8 mouse cellular contexts compared by ENCODE assay signal in the genomic region with DNA sequence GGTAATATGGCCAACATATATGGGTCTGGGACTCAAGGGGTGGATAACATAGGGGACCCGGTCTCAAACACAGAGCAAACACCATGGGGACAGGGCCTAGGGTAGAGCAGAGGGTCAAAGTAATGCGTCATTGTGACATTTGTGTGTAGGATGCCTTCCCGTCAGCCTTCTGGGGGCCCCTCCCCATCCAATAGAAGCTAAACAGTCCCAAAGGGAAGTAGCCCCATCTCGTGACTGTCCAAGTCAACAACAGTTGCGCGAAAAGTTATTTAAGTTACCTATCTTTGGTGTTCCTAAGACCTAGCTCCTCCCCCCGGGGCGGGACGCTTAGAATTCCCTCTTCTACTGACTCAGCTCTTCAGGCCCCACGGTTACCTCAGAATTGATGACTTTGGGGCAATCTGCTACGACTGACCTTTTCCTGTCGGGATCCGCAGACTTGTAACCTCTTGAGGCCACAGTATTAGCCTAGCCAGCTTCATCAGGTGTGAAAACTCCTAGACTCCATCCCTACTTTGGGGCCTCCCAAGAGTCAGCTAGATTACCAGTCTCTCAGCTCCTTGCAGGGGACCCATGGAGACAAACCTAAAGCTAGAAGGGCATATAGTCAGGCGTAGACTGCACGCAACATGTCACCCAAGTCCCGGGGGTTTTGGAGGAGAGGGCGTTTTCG. TPM values are rescaled to one million over a fixed set of nuclear protein-coding genes. Genes with fewer than 3 reads are reported as not detected.
DNase-seq lines count a peak whose midpoint lies in the region; ATAC-seq and TF ChIP-seq lines count a peak whose summit lies in the region.

No protein-coding gene starts in this region.

- peaks cover 12% of the 10 kb centered on the region for H3K4me1 ChIP-seq in testis, adult 2 months (ENCODE audit: control insufficient read depth, insufficient read depth, low read length)
- peaks cover 12% of the 10 kb centered on the region for H3K4me1 ChIP-seq in embryonic facial prominence, embryonic 13.5 days
- peaks cover 7% of the 10 kb centered on the region; the same call in 1 of the 2 replicates for H3K4me1 ChIP-seq in intestine, postnatal 0 days (replicated peaks; ENCODE audit: control insufficient read depth, insufficient read depth, low read length)
- peaks cover 10% of the 10 kb centered on the region for H3K4me1 ChIP-seq in lung, embryonic 15.5 days
- peaks cover 4% of the 10 kb centered on the region; the same call in 1 of the 2 replicates for H3K4me1 ChIP-seq in stomach, embryonic 14.5 days (ENCODE audit: control insufficient read depth, insufficient read depth, low read length)

- no peaks in the 10 kb centered on the region for H3K36me3 ChIP-seq in testis, adult 2 months (ENCODE audit: control insufficient read depth, insufficient read depth, low read length)
- H3K36me3 ChIP-seq in embryonic facial prominence, embryonic 13.5 days = no peaks in the 10 kb centered on the region
- H3K36me3 ChIP-seq in intestine, postnatal 0 days (ENCODE audit: control insufficient read depth, insufficient read depth) = no peaks in the 10 kb centered on the region
- H3K36me3 ChIP-seq in lung, embryonic 15.5 days = no peaks in the 10 kb centered on the region
- H3K36me3 ChIP-seq in stomach, embryonic 14.5 days (ENCODE audit: control insufficient read depth, insufficient read depth, low read length) = no peaks in the 10 kb centered on the region

- no peak for TF ChIP-seq POLR2A in testis, adult 2 months (IDR thresholded peaks at IDR 0.05; ENCODE audit: control insufficient read depth, low read depth, low read length)

- H3K4me3 ChIP-seq in testis, adult 2 months (ENCODE audit: control insufficient read depth, low read depth, low read length) = peak overlapping the region; percentile 49
- peak overlapping the region; percentile 45 for H3K4me3 ChIP-seq in embryonic facial prominence, embryonic 13.5 days
- H3K4me3 ChIP-seq in intestine, postnatal 0 days (ENCODE audit: low read depth, low read length) = peak overlapping the region; percentile 31
- peak overlapping the region; percentile 40 for H3K4me3 ChIP-seq in lung, embryonic 15.5 days
- peak overlapping the region; percentile 31 for H3K4me3 ChIP-seq in stomach, embryonic 14.5 days (ENCODE audit: low read depth, low read length)

- DNase-seq in testis, postnatal 10 days (ENCODE audit: low spot score) = no peak
- no peak for DNase-seq in frontal cortex, postnatal 25 days (ENCODE audit: low spot score in 2 of 2)
- DNase-seq in layer of hippocampus, adult 9-10 months (ENCODE audit: low spot score) = no peak

- H3K9me3 ChIP-seq in embryonic facial prominence, embryonic 13.5 days = no peaks in the 10 kb centered on the region
- no peaks in the 10 kb centered on the region for H3K9me3 ChIP-seq in intestine, postnatal 0 days (ENCODE audit: control insufficient read depth)
- H3K9me3 ChIP-seq in lung, embryonic 15.5 days = no peaks in the 10 kb centered on the region
- no peaks in the 10 kb centered on the region; the same call in 1 of the 2 replicates for H3K9me3 ChIP-seq in stomach, embryonic 14.5 days (ENCODE audit: control insufficient read depth, low read depth, low read length)

- H3K27ac ChIP-seq in testis, adult 2 months (ENCODE audit: control insufficient read depth, insufficient read depth, low read depth, low read length) = no peak overlapping the region
- no peak overlapping the region for H3K27ac ChIP-seq in embryonic facial prominence, embryonic 13.5 days
- peak overlapping the region; percentile 30 for H3K27ac ChIP-seq in intestine, postnatal 0 days (ENCODE audit: low read depth, low read length)
- no peak overlapping the region for H3K27ac ChIP-seq in lung, embryonic 15.5 days
- no peak overlapping the region for H3K27ac ChIP-seq in stomach, embryonic 14.5 days (ENCODE audit: low read length)

- ATAC-seq in embryonic facial prominence, embryonic 13.5 days (ENCODE audit: insufficient number of reproducible peaks, insufficient read depth, low FRiP score, low TSS enrichment, low read depth) = peak; percentile 44; the same call in 1 of the 2 replicates
- peak; percentile 72 for ATAC-seq in intestine, postnatal 0 days
- ATAC-seq in lung, embryonic 15.5 days (ENCODE audit: borderline replicate concordance, extremely low read depth, low FRiP score, low TSS enrichment) = peak; percentile 31; the same call in 1 of the 2 replicates
- peak; percentile 65; the same call in 1 of the 2 replicates for ATAC-seq in stomach, embryonic 14.5 days (ENCODE audit: insufficient number of reproducible peaks, insufficient read depth, low FRiP score, low read depth)

- TF ChIP-seq CTCF in testis, adult 2 months (IDR thresholded peaks at IDR 0.05; ENCODE audit: control insufficient read depth, insufficient read depth, insufficient replicate concordance, low read depth, low read length) = no peak
- TF ChIP-seq CTCF in intestine, postnatal 0 days (IDR thresholded peaks at IDR 0.05; ENCODE audit: low read depth) = peak; percentile 66

- H3K9ac ChIP-seq in embryonic facial prominence, embryonic 13.5 days = peak overlapping the region; percentile 69
- H3K9ac ChIP-seq in intestine, postnatal 0 days (ENCODE audit: low read depth, low read length) = peak overlapping the region; percentile 40
- H3K9ac ChIP-seq in lung, embryonic 15.5 days = peak overlapping the region; percentile 11
- no peak overlapping the region for H3K9ac ChIP-seq in stomach, embryonic 14.5 days (replicated peaks; ENCODE audit: low read depth, low read length)

- WGBS in embryonic facial prominence, embryonic 13.5 days = 13% methylated on average over 18 of the region's 18 CpGs
- 10% methylated on average over 18 of the region's 18 CpGs for WGBS in intestine, postnatal 0 days
- 8% methylated on average over 18 of the region's 18 CpGs for WGBS in lung, embryonic 15.5 days
- 8% methylated on average over 18 of the region's 18 CpGs for WGBS in stomach, embryonic 14.5 days

- peak overlapping the region; percentile 80 for H3K4me2 ChIP-seq in embryonic facial prominence, embryonic 13.5 days
- H3K4me2 ChIP-seq in intestine, postnatal 0 days (replicated peaks; ENCODE audit: low read depth) = peak overlapping the region; percentile 80
- peak overlapping the region; percentile 85 for H3K4me2 ChIP-seq in lung, embryonic 15.5 days
- H3K4me2 ChIP-seq in stomach, embryonic 14.5 days (replicated peaks; ENCODE audit: low read depth, low read length) = peak overlapping the region; percentile 78

- no peaks in the 10 kb centered on the region for H3K27me3 ChIP-seq in testis, adult 2 months (ENCODE audit: control insufficient read depth, insufficient read depth, low read length)
- no peaks in the 10 kb centered on the region for H3K27me3 ChIP-seq in embryonic facial prominence, embryonic 13.5 days
- H3K27me3 ChIP-seq in intestine, postnatal 0 days (replicated peaks; ENCODE audit: control insufficient read depth, insufficient read depth, low read length) = no peaks in the 10 kb centered on the region
- H3K27me3 ChIP-seq in lung, embryonic 15.5 days = no peaks in the 10 kb centered on the region
- H3K27me3 ChIP-seq in stomach, embryonic 14.5 days (ENCODE audit: control insufficient read depth, insufficient read depth, low read length) = no peaks in the 10 kb centered on the region

RNA-seq across cellular contexts. Expression of a gene that starts 20.2 kb away (rescaled TPM):
- 538 and 540 TPM in 2 replicates for polyA plus RNA-seq in testis, adult 2 months (2012; rRNA removed)
- polyA plus RNA-seq in embryonic facial prominence, embryonic 13.5 days (2015; fragmentation: Nextera tagmentation; extraction: Ambion mirVana) = 2,801 and 3,318 TPM in 2 replicates
- 1,056 and 1,104 TPM in 2 replicates for polyA plus RNA-seq in intestine, postnatal 0 days (2015; fragmentation: Nextera tagmentation; extraction: Ambion mirVana)
- polyA plus RNA-seq in lung, embryonic 15.5 days (2015; fragmentation: Nextera tagmentation; extraction: Ambion mirVana) = 2,468 and 2,584 TPM in 2 replicates
- 2,483 and 2,506 TPM in 2 replicates for polyA plus RNA-seq in stomach, embryonic 14.5 days (2014; fragmentation: Nextera tagmentation; extraction: Ambion mirVana)

RNA-seq across cellular contexts. Expression of a gene that starts 57.3 kb away (rescaled TPM):
- polyA plus RNA-seq in testis, adult 2 months (2012; rRNA removed) = 9.1 and 11.1 TPM in 2 replicates
- polyA plus RNA-seq in embryonic facial prominence, embryonic 13.5 days (2015; fragmentation: Nextera tagmentation; extraction: Ambion mirVana) = 36.0 and 42.7 TPM in 2 replicates
- 13.3 and 16.7 TPM in 2 replicates for polyA plus RNA-seq in intestine, postnatal 0 days (2015; fragmentation: Nextera tagmentation; extraction: Ambion mirVana)
- 33.7 and 36.6 TPM in 2 replicates for polyA plus RNA-seq in lung, embryonic 15.5 days (2015; fragmentation: Nextera tagmentation; extraction: Ambion mirVana)
- polyA plus RNA-seq in stomach, embryonic 14.5 days (2014; fragmentation: Nextera tagmentation; extraction: Ambion mirVana) = 34.7 and 35.2 TPM in 2 replicates
